Mouse (Mus musculus): ENCODE data around the gene Arfip1.

DNA sequence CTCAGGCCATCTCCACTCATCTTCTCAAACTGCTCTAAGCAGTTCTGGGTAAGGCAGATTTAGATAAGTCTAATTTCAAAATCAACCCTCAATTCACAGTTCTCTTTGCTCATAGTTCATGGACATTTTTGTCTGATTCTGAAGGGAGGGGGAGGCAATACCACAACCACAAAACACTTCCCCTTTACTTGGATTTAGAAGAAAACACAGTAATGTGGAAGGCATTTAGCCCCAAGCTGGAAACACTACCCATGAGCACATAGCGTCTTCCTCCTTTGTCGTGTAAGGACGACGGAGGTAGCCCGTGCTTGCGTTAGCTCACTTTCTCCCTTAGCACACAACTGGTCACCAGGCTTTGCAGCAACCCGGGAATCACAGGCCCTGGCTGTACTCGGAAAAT, 78.1 kb downstream of the Arfip1 start:
- TF ChIP-seq POLR2A (IDR thresholded peaks at IDR 0.05; ENCODE audit: insufficient read depth, low read depth, low read length): no peak
- no peak for TF ChIP-seq CTCF (IDR thresholded peaks at IDR 0.05; ENCODE audit: insufficient read depth, low read depth, low read length)
